Mouse (Mus musculus): ENCODE measurements at regions not wholly inside any gene's neighbourhood (a gene's known extent, or its start where the extent isn't known, plus 50 kb on each side); places are given as distances from the start of the nearest gene placed in this dataset.

DNA sequence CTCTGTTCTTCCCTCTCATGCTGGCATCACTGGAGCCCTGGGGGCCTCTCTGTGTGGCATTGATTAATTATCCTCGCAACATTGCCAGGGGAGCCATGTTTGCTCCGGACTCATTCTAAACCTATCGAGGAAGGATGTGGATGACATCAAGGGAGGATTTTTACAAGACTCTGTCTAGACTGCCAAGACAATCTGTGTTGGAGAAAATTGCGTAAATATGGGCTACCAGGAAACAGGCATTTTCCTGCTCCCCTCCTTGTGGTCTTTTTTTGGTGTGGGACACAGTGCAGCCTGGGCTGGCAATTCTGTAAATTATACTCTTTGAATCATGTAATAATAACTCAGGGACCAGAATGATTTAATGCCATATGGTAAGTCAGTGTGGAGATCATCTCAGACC, 114.5 kb upstream of the Ifne start:
- DNase-seq (ENCODE audit: low read depth in 1 of 2, low spot score in 2 of 2) = no peak
- 48% methylated on average over 4 of the region's 4 CpGs for WGBS
- Histone ChIP-seq H3K27ac (ENCODE audit: insufficient read depth, low read length) (no peak overlapping the region), H3K4me3 (ENCODE audit: extremely low read depth, insufficient read depth, insufficient read length) (no peak overlapping the region), H3K4me1 (ENCODE audit: control insufficient read depth, insufficient read depth, insufficient read length) (no peaks in the 10 kb centered on the region), H3K27me3 (ENCODE audit: control insufficient read depth, insufficient read depth, low read length) (no peaks in the 10 kb centered on the region), H3K36me3 (ENCODE audit: control insufficient read depth, insufficient read depth, low read length) (no peaks in the 10 kb centered on the region)
- TF ChIP-seq POLR2A (IDR thresholded peaks at IDR 0.05; ENCODE audit: low read depth, low read length) (no peak), CTCF (IDR thresholded peaks at IDR 0.05; ENCODE audit: extremely low read depth, insufficient read depth, insufficient read length, insufficient replicate concordance) (no peak)

DNA sequence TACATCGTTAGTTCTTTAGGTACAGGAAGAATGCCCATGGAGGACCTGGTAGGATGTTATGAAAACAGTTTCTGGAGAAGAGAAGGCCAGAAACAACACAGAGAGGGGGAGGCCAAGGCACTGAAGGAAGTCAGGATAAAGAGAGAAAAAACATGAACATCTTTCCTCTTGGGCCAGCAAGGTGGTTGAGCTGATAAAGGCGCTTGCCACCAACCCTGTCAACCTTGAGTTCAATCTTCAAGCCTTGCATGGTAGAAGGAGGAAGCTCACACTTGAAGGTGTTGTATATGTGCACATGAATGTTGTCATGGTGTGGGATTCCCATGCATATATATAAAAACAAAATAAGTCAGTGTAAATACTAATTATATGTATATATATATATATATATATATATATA, 112.5 kb upstream of the Ifne start:
- H3K27ac ChIP-seq (ENCODE audit: insufficient read depth, low read length) = no peak overlapping the region
- no peaks in the 10 kb centered on the region for H3K4me1 ChIP-seq (ENCODE audit: control insufficient read depth, insufficient read depth, insufficient read length)
- no peaks in the 10 kb centered on the region for H3K27me3 ChIP-seq (ENCODE audit: control insufficient read depth, insufficient read depth, low read length)
- H3K4me3 ChIP-seq (ENCODE audit: extremely low read depth, insufficient read depth, insufficient read length) = no peak overlapping the region
- WGBS = 79% methylated on average over 2 of the region's 2 CpGs
- DNase-seq (ENCODE audit: low read depth in 1 of 2, low spot score in 2 of 2) = no peak
- TF ChIP-seq CTCF (IDR thresholded peaks at IDR 0.05; ENCODE audit: extremely low read depth, insufficient read depth, insufficient read length, insufficient replicate concordance) = no peak
- no peak for TF ChIP-seq POLR2A (IDR thresholded peaks at IDR 0.05; ENCODE audit: low read depth, low read length)
- H3K36me3 ChIP-seq (ENCODE audit: control insufficient read depth, insufficient read depth, low read length) = no peaks in the 10 kb centered on the region

DNA sequence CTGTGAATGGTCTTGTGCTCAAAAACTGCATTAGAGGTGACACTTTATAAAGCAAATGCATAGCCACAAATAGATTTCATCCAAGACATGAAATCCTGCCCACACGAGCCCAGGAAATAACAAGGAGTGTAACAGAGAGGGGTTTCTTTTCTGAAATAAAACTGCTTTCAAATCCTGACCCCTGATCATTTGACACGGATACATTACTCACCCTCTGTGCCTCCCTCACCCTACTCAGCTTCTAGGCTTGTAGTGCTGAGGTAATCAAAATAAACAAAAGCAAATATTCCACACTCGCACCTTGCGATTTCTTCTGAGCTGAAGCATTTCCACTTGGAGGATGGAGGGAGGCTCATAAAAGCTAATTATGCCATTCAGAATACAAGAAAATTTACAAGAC, 108.4 kb upstream of the Ifne start:
- Histone ChIP-seq H3K36me3 (ENCODE audit: control insufficient read depth, insufficient read depth, low read length) (no peaks in the 10 kb centered on the region), H3K27ac (ENCODE audit: insufficient read depth, low read length) (no peak overlapping the region), H3K27me3 (ENCODE audit: control insufficient read depth, insufficient read depth, low read length) (no peaks in the 10 kb centered on the region), H3K4me3 (ENCODE audit: extremely low read depth, insufficient read depth, insufficient read length) (no peak overlapping the region), H3K4me1 (ENCODE audit: control insufficient read depth, insufficient read depth, insufficient read length) (no peaks in the 10 kb centered on the region)
- TF ChIP-seq POLR2A (IDR thresholded peaks at IDR 0.05; ENCODE audit: low read depth, low read length) = no peak
- TF ChIP-seq CTCF (IDR thresholded peaks at IDR 0.05; ENCODE audit: extremely low read depth, insufficient read depth, insufficient read length, insufficient replicate concordance) = no peak
- 84% methylated on average over 4 of the region's 4 CpGs for WGBS
- DNase-seq (ENCODE audit: low read depth in 1 of 2, low spot score in 2 of 2) = no peak

DNA sequence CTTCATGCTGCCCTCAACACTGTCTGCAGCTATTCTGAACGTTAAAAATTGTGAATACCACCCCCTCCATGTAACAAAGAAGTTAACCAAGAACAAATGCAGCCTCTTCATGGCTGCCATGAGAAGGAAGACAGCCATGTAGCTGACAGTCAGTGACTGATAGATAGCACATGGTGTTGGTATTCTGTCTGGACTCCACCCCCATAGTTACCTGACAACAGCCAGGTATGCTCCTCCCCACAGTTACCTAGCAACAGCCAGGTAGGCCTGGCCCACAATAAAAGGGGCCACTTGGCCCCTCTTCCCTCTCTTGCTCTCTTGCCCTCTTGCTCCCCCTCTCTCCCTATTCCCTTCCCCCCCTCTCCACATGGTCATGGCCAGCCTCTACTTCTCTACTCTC, 107.1 kb upstream of the Ifne start:
- no peak for DNase-seq (ENCODE audit: low read depth in 1 of 2, low spot score in 2 of 2)
- Histone ChIP-seq H3K36me3 (ENCODE audit: control insufficient read depth, insufficient read depth, low read length) (no peaks in the 10 kb centered on the region), H3K4me3 (ENCODE audit: extremely low read depth, insufficient read depth, insufficient read length) (no peak overlapping the region), H3K4me1 (ENCODE audit: control insufficient read depth, insufficient read depth, insufficient read length) (no peaks in the 10 kb centered on the region), H3K27me3 (ENCODE audit: control insufficient read depth, insufficient read depth, low read length) (no peaks in the 10 kb centered on the region), H3K27ac (ENCODE audit: insufficient read depth, low read length) (no peak overlapping the region)
- TF ChIP-seq POLR2A (IDR thresholded peaks at IDR 0.05; ENCODE audit: low read depth, low read length) = no peak
- no peak for TF ChIP-seq CTCF (IDR thresholded peaks at IDR 0.05; ENCODE audit: extremely low read depth, insufficient read depth, insufficient read length, insufficient replicate concordance)
- WGBS = 84% methylated on average over 1 of the region's 1 CpGs

DNA sequence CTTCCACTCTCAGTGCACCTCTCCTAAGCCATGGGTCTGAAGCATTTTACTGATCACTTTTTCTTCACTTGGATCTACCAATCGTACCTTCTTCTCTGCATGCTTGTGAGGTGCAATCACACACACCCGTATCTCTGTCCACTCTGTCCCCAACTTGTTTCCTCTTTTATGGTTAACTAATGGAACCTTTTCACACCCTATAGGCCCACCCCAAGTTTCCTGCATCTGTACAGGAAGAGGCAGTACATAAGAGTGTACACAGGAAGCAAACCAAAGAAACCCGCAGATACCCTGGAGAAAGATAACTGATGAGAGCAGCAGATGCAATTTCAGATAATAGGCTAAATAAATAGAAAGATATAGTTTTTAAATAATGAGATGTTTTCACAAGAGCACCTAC, 102.5 kb upstream of the Ifne start:
- H3K36me3 ChIP-seq (ENCODE audit: control insufficient read depth, insufficient read depth, low read length) = no peaks in the 10 kb centered on the region
- H3K27me3 ChIP-seq (ENCODE audit: control insufficient read depth, insufficient read depth, low read length) = no peaks in the 10 kb centered on the region
- DNase-seq (ENCODE audit: low read depth in 1 of 2, low spot score in 2 of 2) = no peak
- TF ChIP-seq CTCF (IDR thresholded peaks at IDR 0.05; ENCODE audit: extremely low read depth, insufficient read depth, insufficient read length, insufficient replicate concordance) = no peak
- WGBS = 20% methylated on average over 3 of the region's 3 CpGs
- H3K4me1 ChIP-seq (ENCODE audit: control insufficient read depth, insufficient read depth, insufficient read length) = no peaks in the 10 kb centered on the region
- no peak overlapping the region for H3K27ac ChIP-seq (ENCODE audit: insufficient read depth, low read length)
- H3K4me3 ChIP-seq (ENCODE audit: extremely low read depth, insufficient read depth, insufficient read length) = no peak overlapping the region

DNA sequence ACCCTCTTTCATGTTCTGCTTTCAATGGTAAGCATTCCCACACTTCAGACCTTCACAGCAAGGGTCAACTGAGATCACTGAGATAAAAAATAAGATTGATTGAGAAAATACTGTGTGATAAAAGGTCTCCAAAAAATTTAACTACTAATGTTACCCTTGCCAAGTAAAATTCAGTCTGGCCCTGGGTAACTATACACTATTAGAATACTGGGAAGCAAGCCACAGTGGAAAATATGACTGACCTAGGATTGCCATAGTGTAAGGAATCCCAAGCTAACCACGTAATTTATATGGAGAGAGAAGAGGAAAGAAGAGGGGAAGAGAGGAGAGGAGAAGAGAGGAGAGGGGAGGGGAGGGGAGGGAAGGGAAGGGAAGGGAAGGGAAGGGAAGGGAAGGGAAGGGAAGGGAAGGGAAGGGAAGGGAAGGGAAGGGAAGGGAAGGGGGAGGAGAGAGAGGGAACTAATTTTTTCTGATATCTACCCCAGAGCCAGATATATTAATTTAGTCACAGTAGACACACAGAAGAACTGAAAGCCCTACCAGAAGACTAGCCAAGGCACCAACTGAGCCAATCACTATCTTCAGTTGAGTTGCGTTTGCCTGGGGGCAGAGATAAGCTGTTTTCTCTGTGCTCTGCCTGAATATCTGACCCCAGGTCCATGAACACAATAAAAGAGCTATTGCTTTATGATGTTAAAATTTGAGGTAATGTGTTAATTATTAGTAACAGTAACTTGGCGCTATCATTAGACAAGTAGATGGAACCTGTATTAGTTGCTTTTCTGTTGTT, 97.3 kb upstream of the Ifne start:
- Histone ChIP-seq H3K27me3 (ENCODE audit: control insufficient read depth, insufficient read depth, low read length) (no peaks in the 10 kb centered on the region), H3K4me1 (ENCODE audit: control insufficient read depth, insufficient read depth, insufficient read length) (no peaks in the 10 kb centered on the region), H3K36me3 (ENCODE audit: control insufficient read depth, insufficient read depth, low read length) (no peaks in the 10 kb centered on the region), H3K4me3 (ENCODE audit: extremely low read depth, insufficient read depth, insufficient read length) (no peak overlapping the region), H3K27ac (ENCODE audit: insufficient read depth, low read length) (no peak overlapping the region)
- WGBS = 83% methylated on average over 3 of the region's 3 CpGs
- no peak for TF ChIP-seq POLR2A (IDR thresholded peaks at IDR 0.05; ENCODE audit: low read depth, low read length)
- no peak for TF ChIP-seq CTCF (IDR thresholded peaks at IDR 0.05; ENCODE audit: extremely low read depth, insufficient read depth, insufficient read length, insufficient replicate concordance)
- no peak for DNase-seq (ENCODE audit: low read depth in 1 of 2, low spot score in 2 of 2)

DNA sequence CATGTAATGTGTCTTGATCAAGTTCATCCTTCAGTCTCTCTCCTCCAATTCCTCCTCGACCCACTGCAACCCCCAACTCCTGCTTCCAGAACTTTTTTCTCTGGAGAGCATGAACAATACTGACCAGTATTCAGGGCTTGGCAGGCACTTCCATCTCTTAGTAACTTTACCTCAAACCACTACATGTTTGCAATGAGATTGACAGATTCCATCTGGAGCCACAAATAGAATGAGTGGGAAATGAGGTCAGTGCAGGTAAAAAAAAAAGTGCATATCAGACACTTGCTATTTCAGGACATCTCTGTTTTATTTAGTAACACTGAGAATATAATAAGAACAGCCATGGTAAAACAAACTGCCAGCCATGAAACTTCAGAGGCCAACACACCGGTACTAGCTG, 94.5 kb upstream of the Ifne start:
- H3K27me3 ChIP-seq (ENCODE audit: control insufficient read depth, insufficient read depth, low read length) = no peaks in the 10 kb centered on the region
- no peak for DNase-seq (ENCODE audit: low read depth in 1 of 2, low spot score in 2 of 2)
- no peak overlapping the region for H3K27ac ChIP-seq (ENCODE audit: insufficient read depth, low read length)
- H3K4me3 ChIP-seq (ENCODE audit: extremely low read depth, insufficient read depth, insufficient read length) = no peak overlapping the region
- WGBS = 83% methylated on average over 2 of the region's 2 CpGs
- TF ChIP-seq CTCF (IDR thresholded peaks at IDR 0.05; ENCODE audit: extremely low read depth, insufficient read depth, insufficient read length, insufficient replicate concordance) (no peak), POLR2A (IDR thresholded peaks at IDR 0.05; ENCODE audit: low read depth, low read length) (no peak)
- H3K36me3 ChIP-seq (ENCODE audit: control insufficient read depth, insufficient read depth, low read length) = no peaks in the 10 kb centered on the region
- no peaks in the 10 kb centered on the region for H3K4me1 ChIP-seq (ENCODE audit: control insufficient read depth, insufficient read depth, insufficient read length)
